Mouse (Mus musculus): ENCODE results near the gene Srl. TPM values are rescaled to one million over a fixed set of nuclear protein-coding genes. Genes with fewer than 3 reads are reported as not detected.

The Srl gene
- polyA plus RNA-seq, 2 experiments: 44.2 to 53.7 TPM

GRCm38 (mm10) chr16:4523313-4524004, 18.2 kb downstream of the Srl start:
- no peak overlapping the region for H3K27ac ChIP-seq (replicated peaks; ENCODE audit: low read depth, low read length)
- no peaks in the 10 kb centered on the region for H3K9me3 ChIP-seq (ENCODE audit: control insufficient read depth, low read length)
- peaks cover 6% of the 10 kb centered on the region for H3K4me1 ChIP-seq (ENCODE audit: control insufficient read depth, insufficient read depth, low read length)
- WGBS: 71% methylated on average over 7 of the region's 7 CpGs
- no peaks in the 10 kb centered on the region for H3K36me3 ChIP-seq (ENCODE audit: control insufficient read depth, insufficient read depth, low read length)
- H3K27me3 ChIP-seq (ENCODE audit: control insufficient read depth, insufficient read depth, low read length): no peaks in the 10 kb centered on the region
- ATAC-seq (ENCODE audit: low FRiP score, low read depth): no peak
- no peak for DNase-seq (ENCODE audit: low spot score)
- no peak overlapping the region for H3K9ac ChIP-seq (ENCODE audit: low read depth, low read length, severe bottlenecking)
- H3K4me2 ChIP-seq (replicated peaks; ENCODE audit: low read depth, low read length, severe bottlenecking): no peak overlapping the region
- H3K4me3 ChIP-seq (replicated peaks; ENCODE audit: low read length): no peak overlapping the region
- no peak for TF ChIP-seq POLR2A (IDR thresholded peaks at IDR 0.05; ENCODE audit: borderline replicate concordance, extremely low read depth, insufficient read depth, insufficient read length)

- H3K4me1 ChIP-seq (ENCODE audit: control insufficient read depth, insufficient read depth, low read length): peaks cover 6% of the 10 kb centered on the region
- H3K4me2 ChIP-seq (replicated peaks; ENCODE audit: low read depth, low read length, severe bottlenecking): no peak overlapping the region
- H3K27ac ChIP-seq (replicated peaks; ENCODE audit: low read depth, low read length): 0 out of 2 replicates have a peak overlapping the region, but pooled peaks have one; percentile 8
- no peaks in the 10 kb centered on the region for H3K27me3 ChIP-seq (ENCODE audit: control insufficient read depth, insufficient read depth, low read length)
- no peak for DNase-seq (ENCODE audit: low spot score)
- WGBS: 45% methylated on average over 8 of the region's 8 CpGs
- no peak overlapping the region for H3K4me3 ChIP-seq (replicated peaks; ENCODE audit: low read length)
- H3K9ac ChIP-seq (ENCODE audit: low read depth, low read length, severe bottlenecking): no peak overlapping the region
- no peaks in the 10 kb centered on the region for H3K9me3 ChIP-seq (ENCODE audit: control insufficient read depth, low read length)
- H3K36me3 ChIP-seq (ENCODE audit: control insufficient read depth, insufficient read depth, low read length): no peaks in the 10 kb centered on the region
- no peak for ATAC-seq (ENCODE audit: low FRiP score, low read depth)
- no peak for TF ChIP-seq POLR2A (IDR thresholded peaks at IDR 0.05; ENCODE audit: borderline replicate concordance, extremely low read depth, insufficient read depth, insufficient read length)
These were observed 18.7 kb downstream of the Srl start for GRCm38 (mm10) chr16:4522879-4523278.

- peak; percentile 50 for DNase-seq (ENCODE audit: low spot score)
These were observed 19.7 kb downstream of the Srl start for GRCm38 (mm10) chr16:4521735-4522530.

GRCm38 (mm10) chr16:4521074-4521667, 20.4 kb downstream of the Srl start:
- Histone ChIP-seq H3K4me3 (replicated peaks; ENCODE audit: low read length) (no peak overlapping the region; the same call in 1 of the 2 replicates), H3K36me3 (ENCODE audit: control insufficient read depth, insufficient read depth, low read length) (no peaks in the 10 kb centered on the region), H3K27me3 (ENCODE audit: control insufficient read depth, insufficient read depth, low read length) (no peaks in the 10 kb centered on the region), H3K9ac (ENCODE audit: low read depth, low read length, severe bottlenecking) (peak overlapping the region; percentile 36; the same call in 1 of the 2 replicates), H3K4me2 (replicated peaks; ENCODE audit: low read depth, low read length, severe bottlenecking) (no peak overlapping the region), H3K4me1 (ENCODE audit: control insufficient read depth, insufficient read depth, low read length) (peaks cover 6% of the 10 kb centered on the region), H3K9me3 (ENCODE audit: control insufficient read depth, low read length) (no peaks in the 10 kb centered on the region), H3K27ac (replicated peaks; ENCODE audit: low read depth, low read length) (no peak overlapping the region; the same call in 1 of the 2 replicates)
- no peak for TF ChIP-seq POLR2A (IDR thresholded peaks at IDR 0.05; ENCODE audit: borderline replicate concordance, extremely low read depth, insufficient read depth, insufficient read length)
- DNase-seq (ENCODE audit: low spot score) (no peak), ATAC-seq (ENCODE audit: low FRiP score, low read depth) (0 out of 2 replicates have a peak, but pooled peaks have one; percentile 23)
- WGBS: 63% methylated on average over 4 of the region's 4 CpGs

More at GRCm38 (mm10) chr16:4521735-4522530, 19.7 kb downstream of the Srl start:
- no peak overlapping the region for H3K4me3 ChIP-seq (replicated peaks; ENCODE audit: low read length)
- H3K27ac ChIP-seq (replicated peaks; ENCODE audit: low read depth, low read length): 0 out of 2 replicates have a peak overlapping the region, but pooled peaks have one; percentile 5
- H3K4me2 ChIP-seq (replicated peaks; ENCODE audit: low read depth, low read length, severe bottlenecking): no peak overlapping the region
- WGBS: 48% methylated on average over 5 of the region's 5 CpGs
- H3K9ac ChIP-seq (ENCODE audit: low read depth, low read length, severe bottlenecking): no peak overlapping the region
- peaks cover 6% of the 10 kb centered on the region for H3K4me1 ChIP-seq (ENCODE audit: control insufficient read depth, insufficient read depth, low read length)
- no peak for TF ChIP-seq POLR2A (IDR thresholded peaks at IDR 0.05; ENCODE audit: borderline replicate concordance, extremely low read depth, insufficient read depth, insufficient read length)
- peak; percentile 78 for ATAC-seq (ENCODE audit: low FRiP score, low read depth)
- no peaks in the 10 kb centered on the region for H3K36me3 ChIP-seq (ENCODE audit: control insufficient read depth, insufficient read depth, low read length)
- H3K9me3 ChIP-seq (ENCODE audit: control insufficient read depth, low read length): no peaks in the 10 kb centered on the region
- no peaks in the 10 kb centered on the region for H3K27me3 ChIP-seq (ENCODE audit: control insufficient read depth, insufficient read depth, low read length)

- Histone ChIP-seq H3K4me1 (ENCODE audit: control insufficient read depth, insufficient read depth, low read length) (peaks cover 6% of the 10 kb centered on the region), H3K9ac (ENCODE audit: low read depth, low read length, severe bottlenecking) (no peak overlapping the region), H3K4me2 (replicated peaks; ENCODE audit: low read depth, low read length, severe bottlenecking) (no peak overlapping the region), H3K4me3 (replicated peaks; ENCODE audit: low read length) (no peak overlapping the region), H3K36me3 (ENCODE audit: control insufficient read depth, insufficient read depth, low read length) (no peaks in the 10 kb centered on the region), H3K27ac (replicated peaks; ENCODE audit: low read depth, low read length) (no peak overlapping the region), H3K9me3 (ENCODE audit: control insufficient read depth, low read length) (no peaks in the 10 kb centered on the region), H3K27me3 (ENCODE audit: control insufficient read depth, insufficient read depth, low read length) (no peaks in the 10 kb centered on the region)
- TF ChIP-seq POLR2A (IDR thresholded peaks at IDR 0.05; ENCODE audit: borderline replicate concordance, extremely low read depth, insufficient read depth, insufficient read length): no peak
- WGBS: 62% methylated on average over 8 of the region's 8 CpGs
- ATAC-seq (ENCODE audit: low FRiP score, low read depth): no peak
- no peak for DNase-seq (ENCODE audit: low spot score)
These were observed 20.9 kb downstream of the Srl start for GRCm38 (mm10) chr16:4520673-4521072.

Measured in limb, embryonic 14.5 days (tissue).